In genomic region chr12:34680576-34680975, GRCm38 (mm10) we compare ENCODE assay signal across 29 mouse cellular contexts.
A peak's percentile ranks its signal among the peaks of the same experiment; 100 is the strongest.
DNase-seq lines count a peak whose midpoint lies in the region; ATAC-seq and TF ChIP-seq lines count a peak whose summit lies in the region.
"Had no signal": no experiment of that assay in that cellular context is flagged by ENCODE, and none has a peak within 500 bp of the region (broad histone marks: within the 10 kb centered on the region; RNA-seq: fewer than 3 reads in every experiment).

No protein-coding gene starts in this region.

- H3K4me1 ChIP-seq in spleen, adult 2 months (ENCODE audit: control insufficient read depth, insufficient read depth, insufficient read length), result peaks cover 4% of the 10 kb centered on the region
- peaks cover 15% of the 10 kb centered on the region; the same call in 1 of the 2 replicates for H3K4me1 ChIP-seq in limb, embryonic 14.5 days (ENCODE audit: control insufficient read depth, insufficient read depth, low read length)
- H3K4me1 ChIP-seq: hindbrain, embryonic 13.5 days; midbrain, embryonic 10.5 days; midbrain, embryonic 15.5 days; stomach, embryonic 15.5 days had no signal

- no peak overlapping the region for H3K4me3 ChIP-seq in spleen, adult 2 months (ENCODE audit: extremely low read depth, insufficient read depth, insufficient read length)
- no peak overlapping the region for H3K4me3 ChIP-seq in limb, embryonic 14.5 days (replicated peaks; ENCODE audit: low read length)
- H3K4me3 ChIP-seq: hindbrain, embryonic 13.5 days; midbrain, embryonic 10.5 days; midbrain, embryonic 15.5 days; stomach, embryonic 15.5 days had no signal

- no peak for DNase-seq in spleen, adult 2 months (ENCODE audit: low read depth in 1 of 2, low spot score in 2 of 2)
- no peak for DNase-seq in spleen, adult 18-20 months
- peak; percentile 39 for DNase-seq in forelimb bud, embryonic 11.5 days (ENCODE audit: low read depth, low spot score)
- DNase-seq in limb, embryonic 14.5 days (ENCODE audit: low spot score), result no peak
- DNase-seq in layer of hippocampus, adult 11-12 months (ENCODE audit: low spot score), result no peak
- DNase-seq in embryo, embryonic 10.5 days (ENCODE audit: low spot score), result no peak
- no peak for DNase-seq in urinary bladder, postnatal 14 days (ENCODE audit: low spot score)
- DNase-seq: adrenal gland, adult 2 months; cerebellum, adult 11 months; cerebellum, adult 9-11 months; gastrocnemius, postnatal 36 days; heart, adult 18-20 months; heart, postnatal 36 days; kidney, adult 9 months; kidney, postnatal 10 days; layer of hippocampus, adult 9-11 months; liver; lung, adult 2 months; lung, postnatal 10 days; thymus, postnatal 14 days had no signal

- H3K9ac ChIP-seq in limb, embryonic 14.5 days (ENCODE audit: low read depth, low read length, severe bottlenecking), result no peak overlapping the region
- H3K9ac ChIP-seq: hindbrain, embryonic 13.5 days; liver, embryonic 14.5 days; midbrain, embryonic 15.5 days; stomach, embryonic 15.5 days had no signal

- no peak for ATAC-seq in limb, embryonic 14.5 days (ENCODE audit: low FRiP score, low read depth)
- ATAC-seq: activated CD4-positive, CD25-positive, alpha-beta regulatory T cell, adult 4 months; forebrain, embryonic 14.5 days; intestine, postnatal 0 days; midbrain, embryonic 15.5 days had no signal

- TF ChIP-seq POLR2A in spleen, adult 2 months (IDR thresholded peaks at IDR 0.05; ENCODE audit: low read depth, low read length), result no peak
- TF ChIP-seq POLR2A in limb, embryonic 14.5 days (IDR thresholded peaks at IDR 0.05; ENCODE audit: borderline replicate concordance, extremely low read depth, insufficient read depth, insufficient read length), result no peak

- TF ChIP-seq CTCF in spleen, adult 2 months (IDR thresholded peaks at IDR 0.05; ENCODE audit: extremely low read depth, insufficient read depth, insufficient read length, insufficient replicate concordance), result no peak

- H3K4me2 ChIP-seq in limb, embryonic 14.5 days (replicated peaks; ENCODE audit: low read depth, low read length, severe bottlenecking), result no peak overlapping the region
- H3K4me2 ChIP-seq: heart, embryonic 11.5 days; hindbrain, embryonic 13.5 days; midbrain, embryonic 15.5 days; stomach, embryonic 15.5 days had no signal

- H3K9me3 ChIP-seq in limb, embryonic 14.5 days (ENCODE audit: control insufficient read depth, low read length), result no peaks in the 10 kb centered on the region
- H3K9me3 ChIP-seq: hindbrain, embryonic 13.5 days; midbrain, embryonic 10.5 days; midbrain, embryonic 15.5 days; stomach, embryonic 15.5 days had no signal

- H3K27ac ChIP-seq in spleen, adult 2 months (ENCODE audit: insufficient read depth, low read length), result peak overlapping the region; percentile 67
- H3K27ac ChIP-seq in limb, embryonic 14.5 days (replicated peaks; ENCODE audit: low read depth, low read length), result peak overlapping the region; percentile 44
- H3K27ac ChIP-seq: hindbrain, embryonic 13.5 days; liver, embryonic 14.5 days; midbrain, embryonic 10.5 days; midbrain, embryonic 15.5 days; stomach, embryonic 15.5 days had no signal

- H3K27me3 ChIP-seq in spleen, adult 2 months (ENCODE audit: control insufficient read depth, insufficient read depth, low read length), result no peaks in the 10 kb centered on the region
- no peaks in the 10 kb centered on the region for H3K27me3 ChIP-seq in limb, embryonic 14.5 days (ENCODE audit: control insufficient read depth, insufficient read depth, low read length)
- H3K27me3 ChIP-seq: hindbrain, embryonic 13.5 days; midbrain, embryonic 15.5 days; stomach, embryonic 15.5 days had no signal

- WGBS in spleen, adult 2 months, result 19% methylated on average over 5 of the region's 5 CpGs
- WGBS in limb, embryonic 14.5 days, result 18% methylated on average over 5 of the region's 5 CpGs

- H3K36me3 ChIP-seq in spleen, adult 2 months (ENCODE audit: control insufficient read depth, insufficient read depth, low read length), result no peaks in the 10 kb centered on the region
- no peaks in the 10 kb centered on the region for H3K36me3 ChIP-seq in limb, embryonic 14.5 days (ENCODE audit: control insufficient read depth, insufficient read depth, low read length)
- H3K36me3 ChIP-seq: hindbrain, embryonic 13.5 days; midbrain, embryonic 10.5 days; midbrain, embryonic 15.5 days; stomach, embryonic 15.5 days had no signal
